Mouse (Mus musculus): ENCODE data around the gene Teddm3. TPM values are rescaled to one million over a fixed set of nuclear protein-coding genes. Genes with fewer than 3 reads are reported as not detected.
"Not testable (repeated sequence)": the region's sequence is repeated elsewhere in the genome, so short reads cannot be mapped to it uniquely, and the experiment has no call there.

Gene Teddm3
- polyA plus RNA-seq, 1 experiment from 2014 or later, result 0.21 TPM

GRCm38 (mm10) chr16:21163423-21163822 is 9.6 kb upstream of the Teddm3 start:
- ATAC-seq (ENCODE audit: low FRiP score); H3K9ac ChIP-seq; H3K27ac ChIP-seq; H3K4me3 ChIP-seq (replicated peaks; ENCODE audit: low read length); H3K4me1 ChIP-seq (replicated peaks; ENCODE audit: control insufficient read depth, insufficient read depth, low read length); DNase-seq (ENCODE audit: low spot score); H3K4me2 ChIP-seq (replicated peaks); H3K9me3 ChIP-seq (ENCODE audit: control insufficient read depth, low read length); H3K36me3 ChIP-seq (replicated peaks; ENCODE audit: control insufficient read depth, insufficient read depth); H3K27me3 ChIP-seq (ENCODE audit: control insufficient read depth, insufficient read depth, low read length): not testable (repeated sequence)
- 94% methylated on average over 3 of the region's 3 CpGs for WGBS

- not testable (repeated sequence) for DNase-seq (ENCODE audit: low spot score); ATAC-seq (ENCODE audit: low FRiP score); H3K4me1 ChIP-seq (replicated peaks; ENCODE audit: control insufficient read depth, insufficient read depth, low read length); H3K4me3 ChIP-seq (replicated peaks; ENCODE audit: low read length); H3K27ac ChIP-seq; H3K36me3 ChIP-seq (replicated peaks; ENCODE audit: control insufficient read depth, insufficient read depth); H3K9ac ChIP-seq; H3K27me3 ChIP-seq (ENCODE audit: control insufficient read depth, insufficient read depth, low read length); H3K9me3 ChIP-seq (ENCODE audit: control insufficient read depth, low read length); H3K4me2 ChIP-seq (replicated peaks)
- WGBS, result 94% methylated on average over 1 of the region's 1 CpGs
These were observed 5.4 kb upstream of the Teddm3 start for GRCm38 (mm10) chr16:21159226-21159625.

- not testable (repeated sequence) for H3K27me3 ChIP-seq (ENCODE audit: control insufficient read depth, insufficient read depth, low read length); H3K4me1 ChIP-seq (replicated peaks; ENCODE audit: control insufficient read depth, insufficient read depth, low read length); H3K4me2 ChIP-seq (replicated peaks); H3K4me3 ChIP-seq (replicated peaks; ENCODE audit: low read length); H3K9ac ChIP-seq; H3K27ac ChIP-seq; H3K36me3 ChIP-seq (replicated peaks; ENCODE audit: control insufficient read depth, insufficient read depth); ATAC-seq (ENCODE audit: low FRiP score); DNase-seq (ENCODE audit: low spot score); H3K9me3 ChIP-seq (ENCODE audit: control insufficient read depth, low read length)
These were observed 2.5 kb upstream of the Teddm3 start for GRCm38 (mm10) chr16:21156261-21156660.

- Histone ChIP-seq H3K9me3 (ENCODE audit: control insufficient read depth, low read length) (no peaks in the 10 kb centered on the region), H3K27me3 (ENCODE audit: control insufficient read depth, insufficient read depth, low read length) (no peaks in the 10 kb centered on the region), H3K36me3 (replicated peaks; ENCODE audit: control insufficient read depth, insufficient read depth) (no peaks in the 10 kb centered on the region), H3K4me3 (replicated peaks; ENCODE audit: low read length) (no peak overlapping the region), H3K27ac (no peak overlapping the region), H3K4me2 (replicated peaks) (no peak overlapping the region), H3K4me1 (replicated peaks; ENCODE audit: control insufficient read depth, insufficient read depth, low read length) (no peaks in the 10 kb centered on the region), H3K9ac (no peak overlapping the region)
- ATAC-seq (ENCODE audit: low FRiP score) (no peak), DNase-seq (ENCODE audit: low spot score) (no peak)
- 69% methylated on average over 4 of the region's 4 CpGs for WGBS
These were observed 2.0 kb downstream of the Teddm3 start for GRCm38 (mm10) chr16:21151564-21152361.

GRCm38 (mm10) chr16:21149896-21150295 is 3.9 kb downstream of the Teddm3 start:
- Histone ChIP-seq H3K9ac (no peak overlapping the region), H3K4me2 (replicated peaks) (no peak overlapping the region), H3K27me3 (ENCODE audit: control insufficient read depth, insufficient read depth, low read length) (no peaks in the 10 kb centered on the region), H3K36me3 (replicated peaks; ENCODE audit: control insufficient read depth, insufficient read depth) (no peaks in the 10 kb centered on the region), H3K4me1 (replicated peaks; ENCODE audit: control insufficient read depth, insufficient read depth, low read length) (no peaks in the 10 kb centered on the region), H3K4me3 (replicated peaks; ENCODE audit: low read length) (no peak overlapping the region), H3K27ac (no peak overlapping the region), H3K9me3 (ENCODE audit: control insufficient read depth, low read length) (no peaks in the 10 kb centered on the region)
- ATAC-seq (ENCODE audit: low FRiP score) (no peak), DNase-seq (ENCODE audit: low spot score) (no peak)

- not testable (repeated sequence) for H3K9ac ChIP-seq; H3K4me2 ChIP-seq (replicated peaks); ATAC-seq (ENCODE audit: low FRiP score); H3K27me3 ChIP-seq (ENCODE audit: control insufficient read depth, insufficient read depth, low read length); H3K27ac ChIP-seq; H3K4me1 ChIP-seq (replicated peaks; ENCODE audit: control insufficient read depth, insufficient read depth, low read length); H3K9me3 ChIP-seq (ENCODE audit: control insufficient read depth, low read length); H3K36me3 ChIP-seq (replicated peaks; ENCODE audit: control insufficient read depth, insufficient read depth); DNase-seq (ENCODE audit: low spot score); H3K4me3 ChIP-seq (replicated peaks; ENCODE audit: low read length)
- WGBS, result 83% methylated on average over 1 of the region's 1 CpGs
These were observed 5.3 kb downstream of the Teddm3 start for GRCm38 (mm10) chr16:21148451-21148850.

- no peak overlapping the region for H3K9ac ChIP-seq
- H3K4me3 ChIP-seq (replicated peaks; ENCODE audit: low read length), result no peak overlapping the region
- no peaks in the 10 kb centered on the region for H3K4me1 ChIP-seq (replicated peaks; ENCODE audit: control insufficient read depth, insufficient read depth, low read length)
- H3K4me2 ChIP-seq (replicated peaks), result no peak overlapping the region
- ATAC-seq (ENCODE audit: low FRiP score) (no peak), DNase-seq (ENCODE audit: low spot score) (no peak)
- no peaks in the 10 kb centered on the region for H3K27me3 ChIP-seq (ENCODE audit: control insufficient read depth, insufficient read depth, low read length)
- no peaks in the 10 kb centered on the region for H3K36me3 ChIP-seq (replicated peaks; ENCODE audit: control insufficient read depth, insufficient read depth)
- no peak overlapping the region for H3K27ac ChIP-seq
- H3K9me3 ChIP-seq (ENCODE audit: control insufficient read depth, low read length), result no peaks in the 10 kb centered on the region
- WGBS, result 64% methylated on average over 1 of the region's 1 CpGs
These were observed 17.3 kb downstream of the Teddm3 start for GRCm38 (mm10) chr16:21136312-21137083.

GRCm38 (mm10) chr16:21127666-21128065 is 26.1 kb downstream of the Teddm3 start:
- H3K27ac ChIP-seq; DNase-seq (ENCODE audit: low spot score); ATAC-seq (ENCODE audit: low FRiP score); H3K9me3 ChIP-seq (ENCODE audit: control insufficient read depth, low read length); H3K27me3 ChIP-seq (ENCODE audit: control insufficient read depth, insufficient read depth, low read length); H3K4me3 ChIP-seq (replicated peaks; ENCODE audit: low read length); H3K4me2 ChIP-seq (replicated peaks); H3K9ac ChIP-seq; H3K4me1 ChIP-seq (replicated peaks; ENCODE audit: control insufficient read depth, insufficient read depth, low read length); H3K36me3 ChIP-seq (replicated peaks; ENCODE audit: control insufficient read depth, insufficient read depth): not testable (repeated sequence)
- WGBS, result 97% methylated on average over 3 of the region's 3 CpGs

- WGBS, result 83% methylated on average over 2 of the region's 2 CpGs
- not testable (repeated sequence) for H3K4me2 ChIP-seq (replicated peaks); ATAC-seq (ENCODE audit: low FRiP score); H3K4me1 ChIP-seq (replicated peaks; ENCODE audit: control insufficient read depth, insufficient read depth, low read length); H3K9me3 ChIP-seq (ENCODE audit: control insufficient read depth, low read length); H3K27ac ChIP-seq; DNase-seq (ENCODE audit: low spot score); H3K4me3 ChIP-seq (replicated peaks; ENCODE audit: low read length); H3K9ac ChIP-seq; H3K27me3 ChIP-seq (ENCODE audit: control insufficient read depth, insufficient read depth, low read length); H3K36me3 ChIP-seq (replicated peaks; ENCODE audit: control insufficient read depth, insufficient read depth)
These were observed 31.0 kb downstream of the Teddm3 start for GRCm38 (mm10) chr16:21122776-21123175.

Data from hindbrain, embryonic 14.5 days (tissue).